Mouse (Mus musculus) embryonic facial prominence, embryonic 12.5 days (tissue): ENCODE results near the gene Des. TPM values are rescaled to one million over a fixed set of nuclear protein-coding genes. Genes with fewer than 3 reads are reported as not detected.

Experiments used
- ATAC-seq: fragments of 200-750 bp; cut with Nextera tagmentation; 2 replicates; pipeline ENCODE4 v1.8.0; 2017; ENCODE audit not compliant: insufficient number of reproducible peaks, insufficient read depth, low FRiP score, low TSS enrichment
- H3K27ac ChIP-seq: fragments of 300-500 bp; sonication (generic); 2 replicates; pipeline ENCODE4 v1.5.1; 2016; ENCODE audit warnings: mild to moderate bottlenecking
- H3K27me3 ChIP-seq: fragments of 300-500 bp; sonication (generic); 2 replicates; pipeline ENCODE4 v1.6.1; 2016; ENCODE audit warnings: mild to moderate bottlenecking, moderate library complexity
- H3K36me3 ChIP-seq: fragments of 300-500 bp; sonication (generic); 2 replicates; pipeline ENCODE4 v1.6.1; 2016; ENCODE audit warnings: mild to moderate bottlenecking
- H3K4me1 ChIP-seq: fragments of 300-500 bp; sonication (generic); 2 replicates; pipeline ENCODE4 v1.6.1; 2016
- H3K4me2 ChIP-seq: fragments of 300-500 bp; sonication (generic); replicated peaks from 2 replicates; pipeline ENCODE4 v1.6.1; 2016; ENCODE audit warnings: mild to moderate bottlenecking, moderate library complexity
- H3K4me3 ChIP-seq: fragments of 300-500 bp; sonication (generic); 2 replicates; pipeline ENCODE4 v1.5.1; 2016; ENCODE audit warnings: mild to moderate bottlenecking
- H3K9ac ChIP-seq: fragments of 300-500 bp; sonication (generic); 2 replicates; pipeline ENCODE4 v1.6.1; 2016; ENCODE audit warnings: mild to moderate bottlenecking, moderate library complexity
- H3K9me3 ChIP-seq: fragments of 300-500 bp; sonication (generic); 2 replicates; pipeline ENCODE4 v1.6.1; 2016; ENCODE audit warnings: mild to moderate bottlenecking, moderate library complexity
- WGBS: fragments of 180-500 bp; shearing (Covaris S2); methylation state at CpG from one replicate; pipeline ENCODE4 v1.1.7; 2016; 5-methylcytosine and 5-hydroxymethylcytosine counted together
- polyA plus RNA-seq: library from polyadenylated mRNA; unstranded; fragments of >200 nt; fragmentation: Nextera tagmentation; extraction: Ambion mirVana; gene quantifications from 2 replicates; pipeline ENCODE4 v1.2.1, GENCODE M21; 2016

Gene Des
- polyA plus RNA-seq, 1 experiment from 2014 or later, result 20.1 TPM

DNA sequence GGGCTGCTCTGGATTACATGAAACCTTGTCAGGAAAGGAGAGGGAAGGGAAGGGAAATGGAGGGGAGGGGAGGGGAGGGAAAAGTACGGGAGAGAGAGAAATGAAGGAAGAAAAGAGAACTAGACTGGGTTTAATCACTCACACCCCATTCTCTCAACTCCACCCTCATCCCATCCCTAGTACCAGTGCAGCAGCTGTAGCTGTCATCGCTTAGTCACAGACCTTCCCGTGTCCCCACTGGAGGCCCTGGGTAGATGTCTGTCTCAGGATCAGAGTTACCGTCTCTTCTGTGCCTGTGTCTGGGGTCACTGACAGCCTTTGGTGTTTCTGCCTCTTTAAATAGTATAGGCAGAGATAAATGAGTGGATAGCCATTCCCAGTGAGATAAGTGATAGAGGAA is 48.1 kb downstream of the Des start:
- Histone ChIP-seq H3K4me2 (no peak overlapping the region), H3K9ac (no peak overlapping the region), H3K4me1 (peaks cover 3% of the 10 kb centered on the region; the same call in 1 of the 2 replicates), H3K9me3 (no peaks in the 10 kb centered on the region), H3K27ac (no peak overlapping the region), H3K27me3 (no peaks in the 10 kb centered on the region), H3K36me3 (peaks cover 43% of the 10 kb centered on the region), H3K4me3 (no peak overlapping the region)
- 79% methylated on average over 4 of the region's 4 CpGs for WGBS
- ATAC-seq, result no peak

- WGBS, result 91% methylated on average over 7 of the region's 7 CpGs
- Histone ChIP-seq H3K4me3 (no peak overlapping the region), H3K4me1 (peaks cover 8% of the 10 kb centered on the region; the same call in 1 of the 2 replicates), H3K9me3 (no peaks in the 10 kb centered on the region), H3K27me3 (no peaks in the 10 kb centered on the region), H3K36me3 (peaks cover 31% of the 10 kb centered on the region), H3K4me2 (no peak overlapping the region), H3K9ac (no peak overlapping the region), H3K27ac (no peak overlapping the region)
- no peak for ATAC-seq
Measured at GRCm38 (mm10) chr1:75409950-75410349, 49.8 kb downstream of the Des start.

- WGBS, result 90% methylated on average over 3 of the region's 3 CpGs
- no peak overlapping the region for H3K27ac ChIP-seq
- H3K9ac ChIP-seq, result no peak overlapping the region
- H3K36me3 ChIP-seq, result 0 out of 2 replicates have a peak, but pooled peaks cover 14% of the 10 kb centered on the region
- no peak overlapping the region for H3K4me2 ChIP-seq
- no peak overlapping the region for H3K4me3 ChIP-seq
- no peaks in the 10 kb centered on the region for H3K27me3 ChIP-seq
- H3K9me3 ChIP-seq, result no peaks in the 10 kb centered on the region
- no peak for ATAC-seq
- peaks cover 8% of the 10 kb centered on the region; the same call in 1 of the 2 replicates for H3K4me1 ChIP-seq
Measured at GRCm38 (mm10) chr1:75412196-75412595, 52.1 kb downstream of the Des start.

GRCm38 (mm10) chr1:75413749-75414148 is 53.6 kb downstream of the Des start:
- Histone ChIP-seq H3K4me1 (peaks cover 8% of the 10 kb centered on the region; the same call in 1 of the 2 replicates), H3K4me2 (no peak overlapping the region), H3K36me3 (0 out of 2 replicates have a peak, but pooled peaks cover 12% of the 10 kb centered on the region), H3K9ac (no peak overlapping the region), H3K9me3 (no peaks in the 10 kb centered on the region), H3K4me3 (no peak overlapping the region), H3K27ac (no peak overlapping the region), H3K27me3 (no peaks in the 10 kb centered on the region)
- WGBS, result 58% methylated on average over 3 of the region's 3 CpGs
- ATAC-seq, result no peak

Other genes starting within 250 kb of the Des start
- 10.9 and 11.3 TPM in 2 replicates for gene Nhej1, start 235.1 kb upstream of the Des start, polyA plus RNA-seq
- 0.08 and 0.10 TPM in 2 replicates for gene Slc23a3, start 226.4 kb upstream of the Des start, polyA plus RNA-seq
- gene Cnppd1, start 217.6 kb upstream of the Des start, polyA plus RNA-seq, result 45.1 and 46.2 TPM in 2 replicates
- 43.4 and 46.7 TPM in 2 replicates for gene Retreg2, start 217.6 kb upstream of the Des start, polyA plus RNA-seq
- 40.6 and 42.4 TPM in 2 replicates for gene Zfand2b, start 191.7 kb upstream of the Des start, polyA plus RNA-seq
- 30.8 and 35.7 TPM in 2 replicates for gene Abcb6, start 179.9 kb upstream of the Des start, polyA plus RNA-seq
- gene Ankzf1, start 168.2 kb upstream of the Des start, polyA plus RNA-seq, result 27.6 and 31.5 TPM in 2 replicates
- 29.0 and 32.5 TPM in 2 replicates for gene Atg9a, start 168.1 kb upstream of the Des start, polyA plus RNA-seq
- gene Glb1l, start 149.5 kb upstream of the Des start, polyA plus RNA-seq, result 21.6 and 21.7 TPM in 2 replicates
- 132 and 138 TPM in 2 replicates for gene Stk16, start 149.5 kb upstream of the Des start, polyA plus RNA-seq
- gene Tuba4a, start 140.5 kb upstream of the Des start, polyA plus RNA-seq, result 16.2 and 18.7 TPM in 2 replicates
- gene A630095N17Rik, start 128.2 kb upstream of the Des start, polyA plus RNA-seq, result not detected in 2 replicates
- 40.0 and 45.0 TPM in 2 replicates for gene Dnajb2, start 123.9 kb upstream of the Des start, polyA plus RNA-seq
- gene Ptprn, start 95.8 kb upstream of the Des start, polyA plus RNA-seq, result 2.0 and 2.5 TPM in 2 replicates
- 1.8 and 5.4 TPM in 2 replicates for gene Resp18, start 81.9 kb upstream of the Des start, polyA plus RNA-seq
- 136 and 143 TPM in 2 replicates for gene Dnpep, start 42.3 kb upstream of the Des start, polyA plus RNA-seq
- gene Speg, start 15.0 kb downstream of the Des start, polyA plus RNA-seq, result 26.1 and 26.7 TPM in 2 replicates
- 61.1 and 64.6 TPM in 2 replicates for gene Gmppa, start 75.6 kb downstream of the Des start, polyA plus RNA-seq
- gene Asic4, start 90.1 kb downstream of the Des start, polyA plus RNA-seq, result 0.64 and 0.76 TPM in 2 replicates
- 32.5 and 33.5 TPM in 2 replicates for gene Chpf, start 119.0 kb downstream of the Des start, polyA plus RNA-seq
- gene Tmem198, start 119.2 kb downstream of the Des start, polyA plus RNA-seq, result 2.5 and 3.1 TPM in 2 replicates
- 101 and 104 TPM in 2 replicates for gene Obsl1, start 146.1 kb downstream of the Des start, polyA plus RNA-seq
- 11.7 and 11.8 TPM in 2 replicates for gene Inha, start 146.7 kb downstream of the Des start, polyA plus RNA-seq
- 28.0 and 28.7 TPM in 2 replicates for gene Stk11ip, start 161.2 kb downstream of the Des start, polyA plus RNA-seq
- gene Slc4a3, start 185.9 kb downstream of the Des start, polyA plus RNA-seq, result 33.1 and 33.7 TPM in 2 replicates